Mouse (Mus musculus): ENCODE measurements at regions not wholly inside any gene's neighbourhood (a gene's known extent, or its start where the extent isn't known, plus 50 kb on each side); places are given as distances from the start of the nearest gene placed in this dataset.

- no peak for TF ChIP-seq CTCF (IDR thresholded peaks at IDR 0.05; ENCODE audit: control insufficient read depth, insufficient read depth, insufficient read length)
- no peak for TF ChIP-seq FOSL1 (IDR thresholded peaks at IDR 0.05; ENCODE audit: insufficient read depth, low read length, poor library complexity, severe bottlenecking)
Measured at GRCm38 (mm10) chr17:47271979-47272677, 96.6 kb upstream of the Mrps10 start.

Measured in C2C12 (cell line).